Mouse (Mus musculus): Measurements from ENCODE around the gene Gm21762. TPM values are rescaled to one million over a fixed set of nuclear protein-coding genes. Genes with fewer than 3 reads are reported as not detected.
A peak's percentile ranks its signal among the peaks of the same experiment; 100 is the strongest.
"Not testable (repeated sequence)": the region's sequence is repeated elsewhere in the genome, so short reads cannot be mapped to it uniquely, and the experiment has no call there.

Gm21762 gene
- polyA plus RNA-seq, 1 experiment: 7.0 TPM

GRCm38 (mm10) chr13:120196189-120196821 lies 19.4 kb downstream of the Gm21762 start:
- not testable (repeated sequence) for H3K4me3 ChIP-seq (ENCODE audit: extremely low read depth, insufficient read depth, insufficient read length); H3K27me3 ChIP-seq (ENCODE audit: control insufficient read depth, insufficient read depth, low read length); H3K4me1 ChIP-seq (ENCODE audit: control insufficient read depth, insufficient read depth, insufficient read length); DNase-seq (ENCODE audit: low read depth in 1 of 2, low spot score in 2 of 2); H3K36me3 ChIP-seq (ENCODE audit: control insufficient read depth, insufficient read depth, low read length)
- WGBS: 14% methylated on average over 7 of the region's 8 CpGs
- 0 out of 2 replicates have a peak overlapping the region, but pooled peaks have one; percentile 15 for H3K27ac ChIP-seq (ENCODE audit: insufficient read depth, low read length)

- not testable (repeated sequence) for H3K27ac ChIP-seq (ENCODE audit: insufficient read depth, low read length); H3K4me1 ChIP-seq (ENCODE audit: control insufficient read depth, insufficient read depth, insufficient read length); H3K27me3 ChIP-seq (ENCODE audit: control insufficient read depth, insufficient read depth, low read length); DNase-seq (ENCODE audit: low read depth in 1 of 2, low spot score in 2 of 2); H3K36me3 ChIP-seq (ENCODE audit: control insufficient read depth, insufficient read depth, low read length); H3K4me3 ChIP-seq (ENCODE audit: extremely low read depth, insufficient read depth, insufficient read length)
- WGBS: 90% methylated on average over 4 of the region's 4 CpGs
Observed at GRCm38 (mm10) chr13:120172133-120172532, 43.6 kb downstream of the Gm21762 start, which contains the start of gene Gm21818. Gene Gm21818, plus strand, starts transcription at chr13:120172433.

- not testable (repeated sequence) for H3K27me3 ChIP-seq (ENCODE audit: control insufficient read depth, insufficient read depth, low read length); H3K27ac ChIP-seq (ENCODE audit: insufficient read depth, low read length); H3K36me3 ChIP-seq (ENCODE audit: control insufficient read depth, insufficient read depth, low read length); H3K4me3 ChIP-seq (ENCODE audit: extremely low read depth, insufficient read depth, insufficient read length); H3K4me1 ChIP-seq (ENCODE audit: control insufficient read depth, insufficient read depth, insufficient read length)
- 61% methylated on average over 5 of the region's 5 CpGs for WGBS
- peak in 1 of 2 experiments; percentile 12 for DNase-seq (ENCODE audit: low read depth in 1 of 2, low spot score in 2 of 2)
Observed at GRCm38 (mm10) chr13:120168301-120168700, 47.4 kb downstream of the Gm21762 start.

Other genes starting within 250 kb of the Gm21762 start
- not detected in 2 replicates for gene Gm36079, start 188.9 kb downstream of the Gm21762 start, polyA plus RNA-seq (2012; rRNA removed)
- 3.8 and 3.9 TPM in 2 replicates for gene Gm21188, start 163.8 kb downstream of the Gm21762 start, polyA plus RNA-seq (2012; rRNA removed)
- not detected in 2 replicates for gene Gm20767, start 75.7 kb downstream of the Gm21762 start, polyA plus RNA-seq (2012; rRNA removed)
- gene Gm21818, start 43.5 kb downstream of the Gm21762 start, polyA plus RNA-seq (2012; rRNA removed): not detected in 2 replicates
- not detected in 2 replicates for gene Gm21731, start 23.2 kb upstream of the Gm21762 start, polyA plus RNA-seq (2012; rRNA removed)
- gene AF067061, start 47.2 kb upstream of the Gm21762 start, polyA plus RNA-seq (2012; rRNA removed): 0.40 and 0.55 TPM in 2 replicates
- 3.7 and 4.2 TPM in 2 replicates for gene BC147527, start 84.4 kb upstream of the Gm21762 start, polyA plus RNA-seq (2012; rRNA removed)
- gene Tcstv3, start 100.9 kb upstream of the Gm21762 start, polyA plus RNA-seq (2012; rRNA removed): not detected in 2 replicates